Mouse (Mus musculus): Measurements from ENCODE around the gene Usp10. TPM values are rescaled to one million over a fixed set of nuclear protein-coding genes. Genes with fewer than 3 reads are reported as not detected.

The Usp10 gene
- polyA plus RNA-seq, 1 experiment from 2014 or later = 99.2 TPM

- H3K27me3 ChIP-seq (ENCODE audit: control insufficient read depth, insufficient read depth, low read length) = no peaks in the 10 kb centered on the region
- 94% methylated on average over 2 of the region's 2 CpGs for WGBS (ENCODE audit: insufficient replicate concordance)
- H3K4me1 ChIP-seq (ENCODE audit: control insufficient read depth, insufficient read depth, low read length) = peaks cover 14% of the 10 kb centered on the region
- H3K27ac ChIP-seq (ENCODE audit: low read depth, low read length) = no peak overlapping the region
- no peaks in the 10 kb centered on the region for H3K9me3 ChIP-seq (replicated peaks; ENCODE audit: control insufficient read depth, low read length)
- H3K9ac ChIP-seq (ENCODE audit: low read depth, low read length) = no peak overlapping the region
- ATAC-seq (replicated peaks; ENCODE audit: insufficient number of reproducible peaks, low FRiP score, low TSS enrichment) = no peak
- H3K36me3 ChIP-seq (ENCODE audit: control insufficient read depth, insufficient read depth, low read length) = peaks cover 17% of the 10 kb centered on the region
- H3K4me3 ChIP-seq (ENCODE audit: low read depth, low read length) = no peak overlapping the region
- no peak overlapping the region for H3K4me2 ChIP-seq
Observed at GRCm38 (mm10) chr8:119939336-119939735, 29.2 kb downstream of the Usp10 start.

DNA sequence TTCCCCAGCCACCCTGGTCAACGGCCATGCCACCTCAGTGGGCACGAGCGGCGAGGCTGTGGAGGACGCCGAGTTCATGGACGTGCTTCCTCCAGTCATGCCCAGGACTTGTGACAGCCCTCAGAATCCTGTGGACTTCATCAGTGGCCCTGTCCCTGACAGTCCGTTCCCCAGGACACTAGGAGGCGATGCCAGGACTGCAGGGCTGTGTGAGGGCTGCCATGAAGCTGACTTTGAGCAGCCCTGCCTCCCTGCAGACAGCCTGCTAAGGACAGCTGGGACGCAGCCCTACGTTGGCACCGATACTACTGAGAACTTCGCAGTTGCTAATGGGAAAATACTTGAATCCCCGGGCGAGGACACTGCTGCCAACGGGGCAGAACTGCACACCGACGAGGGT, 31.3 kb downstream of the Usp10 start:
- Histone ChIP-seq H3K36me3 (ENCODE audit: control insufficient read depth, insufficient read depth, low read length) (peaks cover 15% of the 10 kb centered on the region), H3K4me2 (no peak overlapping the region), H3K4me3 (ENCODE audit: low read depth, low read length) (no peak overlapping the region), H3K4me1 (ENCODE audit: control insufficient read depth, insufficient read depth, low read length) (no peaks in the 10 kb centered on the region; the same call in 1 of the 2 replicates), H3K27me3 (ENCODE audit: control insufficient read depth, insufficient read depth, low read length) (no peaks in the 10 kb centered on the region), H3K9me3 (replicated peaks; ENCODE audit: control insufficient read depth, low read length) (no peaks in the 10 kb centered on the region), H3K9ac (ENCODE audit: low read depth, low read length) (no peak overlapping the region), H3K27ac (ENCODE audit: low read depth, low read length) (no peak overlapping the region)
- 93% methylated on average over 18 of the region's 18 CpGs for WGBS (ENCODE audit: insufficient replicate concordance)
- no peak for ATAC-seq (replicated peaks; ENCODE audit: insufficient number of reproducible peaks, low FRiP score, low TSS enrichment)

DNA sequence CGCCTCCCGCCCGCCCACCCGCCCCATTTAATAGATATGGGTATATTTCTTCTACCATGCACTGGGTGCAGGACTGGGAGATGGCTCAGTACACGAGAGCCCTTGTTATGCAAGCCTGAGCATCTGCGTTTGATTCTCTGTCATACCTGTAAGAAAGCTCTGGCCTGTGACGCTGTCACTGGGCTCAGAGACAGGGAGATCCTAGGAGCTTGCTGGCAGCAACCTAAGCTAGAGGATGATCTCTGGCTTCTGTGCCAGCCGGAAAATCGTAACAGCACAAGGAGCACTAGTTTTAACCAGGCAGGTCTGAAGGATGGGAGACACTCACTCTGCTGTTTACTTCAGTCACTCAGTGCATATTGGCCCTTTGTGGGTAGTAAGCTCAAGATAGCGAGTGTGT, 33.5 kb downstream of the Usp10 start:
- Histone ChIP-seq H3K9me3 (replicated peaks; ENCODE audit: control insufficient read depth, low read length) (no peaks in the 10 kb centered on the region), H3K27ac (ENCODE audit: low read depth, low read length) (no peak overlapping the region), H3K36me3 (ENCODE audit: control insufficient read depth, insufficient read depth, low read length) (peaks cover 18% of the 10 kb centered on the region), H3K4me1 (ENCODE audit: control insufficient read depth, insufficient read depth, low read length) (no peaks in the 10 kb centered on the region; the same call in 1 of the 2 replicates), H3K4me2 (no peak overlapping the region), H3K9ac (ENCODE audit: low read depth, low read length) (no peak overlapping the region), H3K27me3 (ENCODE audit: control insufficient read depth, insufficient read depth, low read length) (no peaks in the 10 kb centered on the region), H3K4me3 (ENCODE audit: low read depth, low read length) (no peak overlapping the region)
- no peak for ATAC-seq (replicated peaks; ENCODE audit: insufficient number of reproducible peaks, low FRiP score, low TSS enrichment)
- WGBS (ENCODE audit: insufficient replicate concordance) = 94% methylated on average over 10 of the region's 10 CpGs

- H3K27me3 ChIP-seq (ENCODE audit: control insufficient read depth, insufficient read depth, low read length) = no peaks in the 10 kb centered on the region
- H3K4me1 ChIP-seq (ENCODE audit: control insufficient read depth, insufficient read depth, low read length) = no peaks in the 10 kb centered on the region; the same call in 1 of the 2 replicates
- no peak overlapping the region for H3K4me2 ChIP-seq
- no peaks in the 10 kb centered on the region for H3K9me3 ChIP-seq (replicated peaks; ENCODE audit: control insufficient read depth, low read length)
- H3K4me3 ChIP-seq (ENCODE audit: low read depth, low read length) = no peak overlapping the region
- peaks cover 24% of the 10 kb centered on the region for H3K36me3 ChIP-seq (ENCODE audit: control insufficient read depth, insufficient read depth, low read length)
- H3K9ac ChIP-seq (ENCODE audit: low read depth, low read length) = no peak overlapping the region
- 64% methylated on average over 9 of the region's 9 CpGs for WGBS (ENCODE audit: insufficient replicate concordance)
- H3K27ac ChIP-seq (ENCODE audit: low read depth, low read length) = no peak overlapping the region
- ATAC-seq (replicated peaks; ENCODE audit: insufficient number of reproducible peaks, low FRiP score, low TSS enrichment) = no peak
Observed at GRCm38 (mm10) chr8:119944096-119944811, 34.1 kb downstream of the Usp10 start.

GRCm38 (mm10) chr8:119946326-119946865, 36.2 kb downstream of the Usp10 start:
- 82% methylated on average over 8 of the region's 8 CpGs for WGBS (ENCODE audit: insufficient replicate concordance)
- H3K36me3 ChIP-seq (ENCODE audit: control insufficient read depth, insufficient read depth, low read length) = peaks cover 34% of the 10 kb centered on the region

DNA sequence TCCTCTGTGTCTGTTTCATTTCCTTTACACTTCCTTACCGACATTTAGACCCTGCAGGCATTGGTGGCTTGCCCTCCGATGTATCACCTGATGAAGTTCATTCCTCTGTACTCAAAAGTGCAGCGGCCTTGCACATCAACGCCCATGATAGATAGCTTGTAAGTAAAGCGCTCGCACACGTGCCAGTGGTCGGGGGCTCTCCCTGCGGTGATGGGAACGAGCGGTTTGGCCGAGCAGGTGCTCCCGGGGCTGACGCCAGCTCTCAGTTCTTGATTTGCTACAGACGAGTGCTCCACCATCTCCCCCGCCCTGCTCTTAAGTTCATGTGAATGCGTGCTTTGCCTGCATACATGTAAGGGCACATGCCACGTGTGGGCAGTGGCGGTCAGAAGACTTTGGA, 37.5 kb downstream of the Usp10 start:
- H3K36me3 ChIP-seq (ENCODE audit: control insufficient read depth, insufficient read depth, low read length) = peaks cover 34% of the 10 kb centered on the region
- no peak for ATAC-seq (replicated peaks; ENCODE audit: insufficient number of reproducible peaks, low FRiP score, low TSS enrichment)

More at GRCm38 (mm10) chr8:119946326-119946865, 36.2 kb downstream of the Usp10 start:
- no peak overlapping the region for H3K4me3 ChIP-seq (ENCODE audit: low read depth, low read length)
- no peaks in the 10 kb centered on the region for H3K27me3 ChIP-seq (ENCODE audit: control insufficient read depth, insufficient read depth, low read length)
- H3K27ac ChIP-seq (ENCODE audit: low read depth, low read length) = no peak overlapping the region
- ATAC-seq (replicated peaks; ENCODE audit: insufficient number of reproducible peaks, low FRiP score, low TSS enrichment) = no peak
- no peak overlapping the region for H3K4me2 ChIP-seq
- no peak overlapping the region for H3K9ac ChIP-seq (ENCODE audit: low read depth, low read length)
- H3K9me3 ChIP-seq (replicated peaks; ENCODE audit: control insufficient read depth, low read length) = no peaks in the 10 kb centered on the region
- H3K4me1 ChIP-seq (ENCODE audit: control insufficient read depth, insufficient read depth, low read length) = no peaks in the 10 kb centered on the region; the same call in 1 of the 2 replicates

DNA sequence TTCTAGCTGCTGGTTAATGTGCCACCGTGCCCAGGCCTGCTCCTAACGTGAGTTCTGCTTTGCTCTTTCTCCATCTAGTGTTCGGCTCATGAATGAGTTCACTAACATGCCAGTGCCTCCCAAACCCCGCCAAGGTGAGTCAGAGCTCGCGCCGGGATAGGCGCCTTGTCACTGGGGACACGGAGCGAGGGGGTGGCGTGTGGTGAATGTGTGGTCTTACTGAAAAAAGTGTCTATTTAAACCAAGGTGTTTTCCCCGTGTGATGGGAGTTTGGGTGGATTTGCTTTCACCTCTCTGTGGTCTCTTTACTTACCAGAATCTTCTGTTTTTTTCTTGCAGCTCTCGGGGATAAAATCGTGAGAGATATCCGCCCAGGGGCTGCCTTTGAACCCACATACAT, 38.2 kb downstream of the Usp10 start:
- H3K4me3 ChIP-seq (ENCODE audit: low read depth, low read length) = no peak overlapping the region
- H3K36me3 ChIP-seq (ENCODE audit: control insufficient read depth, insufficient read depth, low read length) = peaks cover 41% of the 10 kb centered on the region
- H3K4me2 ChIP-seq = no peak overlapping the region
- no peak overlapping the region for H3K9ac ChIP-seq (ENCODE audit: low read depth, low read length)
- no peak overlapping the region for H3K27ac ChIP-seq (ENCODE audit: low read depth, low read length)
- H3K27me3 ChIP-seq (ENCODE audit: control insufficient read depth, insufficient read depth, low read length) = no peaks in the 10 kb centered on the region
- 92% methylated on average over 15 of the region's 15 CpGs for WGBS (ENCODE audit: insufficient replicate concordance)
- H3K9me3 ChIP-seq (replicated peaks; ENCODE audit: control insufficient read depth, low read length) = no peaks in the 10 kb centered on the region
- H3K4me1 ChIP-seq (ENCODE audit: control insufficient read depth, insufficient read depth, low read length) = no peaks in the 10 kb centered on the region; the same call in 1 of the 2 replicates
- no peak for ATAC-seq (replicated peaks; ENCODE audit: insufficient number of reproducible peaks, low FRiP score, low TSS enrichment)

More for the DNA sequence above, 37.5 kb downstream of the Usp10 start:
- no peak overlapping the region for H3K27ac ChIP-seq (ENCODE audit: low read depth, low read length)
- no peaks in the 10 kb centered on the region for H3K27me3 ChIP-seq (ENCODE audit: control insufficient read depth, insufficient read depth, low read length)
- no peak overlapping the region for H3K4me3 ChIP-seq (ENCODE audit: low read depth, low read length)
- H3K9ac ChIP-seq (ENCODE audit: low read depth, low read length) = no peak overlapping the region
- no peaks in the 10 kb centered on the region; the same call in 1 of the 2 replicates for H3K4me1 ChIP-seq (ENCODE audit: control insufficient read depth, insufficient read depth, low read length)
- 78% methylated on average over 19 of the region's 19 CpGs for WGBS (ENCODE audit: insufficient replicate concordance)
- H3K9me3 ChIP-seq (replicated peaks; ENCODE audit: control insufficient read depth, low read length) = no peaks in the 10 kb centered on the region
- H3K4me2 ChIP-seq = no peak overlapping the region

GRCm38 (mm10) chr8:119952282-119952681, 42.1 kb downstream of the Usp10 start:
- H3K9ac ChIP-seq (ENCODE audit: low read depth, low read length) = no peak overlapping the region
- WGBS (ENCODE audit: insufficient replicate concordance) = 84% methylated on average over 7 of the region's 7 CpGs

DNA sequence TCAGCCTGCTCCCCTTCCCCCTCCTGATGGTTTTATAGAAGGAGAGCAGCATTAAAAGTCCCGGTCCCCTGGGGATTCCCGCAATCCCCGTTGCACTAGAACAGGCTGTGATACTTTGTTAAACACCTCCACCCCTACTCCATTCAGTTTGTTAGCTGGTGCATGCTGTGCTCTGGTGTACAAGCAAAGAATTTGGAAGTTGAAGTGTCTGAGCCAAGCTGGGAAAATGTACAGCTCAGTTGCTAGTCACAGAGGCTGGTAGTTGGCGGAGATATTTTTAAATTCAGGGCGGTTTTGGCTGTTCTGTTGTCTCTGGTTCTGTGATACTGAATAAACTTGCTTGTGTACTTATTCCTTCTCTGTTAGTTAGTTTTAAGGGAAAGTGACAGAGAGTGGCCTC, 42.6 kb downstream of the Usp10 start:
- no peaks in the 10 kb centered on the region for H3K9me3 ChIP-seq (replicated peaks; ENCODE audit: control insufficient read depth, low read length)
- no peak overlapping the region for H3K4me3 ChIP-seq (ENCODE audit: low read depth, low read length)
- no peaks in the 10 kb centered on the region for H3K4me1 ChIP-seq (ENCODE audit: control insufficient read depth, insufficient read depth, low read length)
- H3K27ac ChIP-seq (ENCODE audit: low read depth, low read length) = no peak overlapping the region
- WGBS (ENCODE audit: insufficient replicate concordance) = 94% methylated on average over 5 of the region's 5 CpGs
- peaks cover 76% of the 10 kb centered on the region for H3K36me3 ChIP-seq (ENCODE audit: control insufficient read depth, insufficient read depth, low read length)
- H3K4me2 ChIP-seq = no peak overlapping the region
- H3K9ac ChIP-seq (ENCODE audit: low read depth, low read length) = no peak overlapping the region
- ATAC-seq (replicated peaks; ENCODE audit: insufficient number of reproducible peaks, low FRiP score, low TSS enrichment) = no peak
- H3K27me3 ChIP-seq (ENCODE audit: control insufficient read depth, insufficient read depth, low read length) = no peaks in the 10 kb centered on the region

More at GRCm38 (mm10) chr8:119952282-119952681, 42.1 kb downstream of the Usp10 start:
- no peaks in the 10 kb centered on the region for H3K4me1 ChIP-seq (ENCODE audit: control insufficient read depth, insufficient read depth, low read length)
- no peak overlapping the region for H3K4me3 ChIP-seq (ENCODE audit: low read depth, low read length)
- H3K4me2 ChIP-seq = no peak overlapping the region
- H3K27me3 ChIP-seq (ENCODE audit: control insufficient read depth, insufficient read depth, low read length) = no peaks in the 10 kb centered on the region
- ATAC-seq (replicated peaks; ENCODE audit: insufficient number of reproducible peaks, low FRiP score, low TSS enrichment) = no peak
- H3K36me3 ChIP-seq (ENCODE audit: control insufficient read depth, insufficient read depth, low read length) = peaks cover 73% of the 10 kb centered on the region
- H3K9me3 ChIP-seq (replicated peaks; ENCODE audit: control insufficient read depth, low read length) = no peaks in the 10 kb centered on the region
- H3K27ac ChIP-seq (ENCODE audit: low read depth, low read length) = no peak overlapping the region

Data from heart, embryonic 11.5 days (tissue).